Mouse (Mus musculus) c-Kit-positive CD71-positive TER-119-positive erythroid progenitor cells, embryonic 14.5 days (primary cell): ENCODE measurements at regions not wholly inside any gene's neighbourhood (a gene's known extent, or its start where the extent isn't known, plus 50 kb on each side); places are given as distances from the start of the nearest gene placed in this dataset.

Source experiments
- DNase-seq: peaks from one replicate; pipeline ENCODE4 v3.0.0-alpha.2; 2013; ENCODE audit warnings: low spot score

DNA sequence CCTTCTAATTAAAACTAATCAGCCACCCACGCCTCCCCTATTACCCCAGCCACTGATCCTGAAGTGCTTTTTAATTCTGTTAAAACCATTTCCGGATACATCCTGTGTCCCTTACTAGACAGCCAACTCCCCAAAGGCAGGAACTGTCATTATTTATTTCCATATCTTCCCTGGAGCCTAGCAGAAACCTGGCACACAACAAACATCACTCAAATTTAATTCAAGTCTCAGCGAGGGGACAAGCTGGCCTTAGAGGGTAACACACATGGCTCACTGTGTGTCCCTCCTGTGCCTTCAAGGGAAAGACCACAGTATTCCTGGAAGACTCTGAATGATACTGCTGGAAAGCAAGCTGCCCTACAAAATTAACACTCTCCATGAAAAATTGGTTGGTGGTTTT is 240.0 kb downstream of the Mycn start:
- DNase-seq: no peak

DNA sequence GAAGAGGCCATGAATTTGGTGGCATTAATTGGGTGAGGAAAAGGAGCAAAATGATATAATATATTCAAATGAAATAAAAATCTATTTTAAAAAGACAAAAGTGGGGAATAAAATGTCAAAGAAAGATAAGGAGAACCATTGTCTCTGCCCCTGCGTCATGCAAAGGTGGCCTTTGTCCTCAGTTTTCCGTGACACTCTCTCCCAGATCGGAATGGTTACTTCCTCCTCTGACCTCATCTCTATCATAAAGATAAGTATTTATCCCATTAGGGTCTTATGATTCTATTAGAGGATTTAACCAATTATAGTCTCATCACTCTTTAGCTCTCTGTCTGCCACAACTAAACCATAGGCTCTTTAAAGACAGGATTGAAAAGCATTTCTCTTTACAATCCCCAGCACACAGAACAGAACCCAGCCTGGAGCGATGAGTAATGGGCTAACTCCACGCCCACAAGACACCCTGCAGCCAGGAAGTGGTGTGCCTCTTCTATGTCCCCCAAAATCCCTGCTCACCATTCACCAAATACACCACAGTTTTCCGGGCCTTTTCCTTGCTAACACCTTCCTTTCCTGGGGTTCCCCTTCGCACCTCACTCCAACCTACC is 240.6 kb downstream of the Mycn start:
- DNase-seq: no peak

GRCm38 (mm10) chr12:12693838-12694777 is 247.6 kb downstream of the Mycn start:
- DNase-seq: no peak

GRCm38 (mm10) chr12:12687376-12687775 is 254.3 kb downstream of the Mycn start:
- DNase-seq: no peak

DNA sequence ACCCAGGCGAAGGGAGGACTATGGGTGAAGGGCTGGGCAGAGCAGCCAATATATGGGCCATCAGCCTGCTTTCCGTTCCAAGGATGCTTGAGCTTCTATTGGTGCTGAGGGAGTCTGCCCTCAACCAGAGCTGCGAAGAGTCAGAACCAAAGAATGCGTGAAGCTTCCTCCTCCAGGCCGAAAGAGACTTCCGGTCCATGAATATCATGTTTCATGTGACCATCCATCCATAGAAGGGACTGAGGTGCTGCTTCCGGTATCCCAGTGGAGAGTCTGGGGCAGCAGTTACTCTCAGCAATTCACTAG is 256.5 kb downstream of the Mycn start:
- DNase-seq: no peak

- no peak for DNase-seq
These were observed 257.1 kb downstream of the Mycn start for GRCm38 (mm10) chr12:12684481-12685216.

- DNase-seq: no peak
These were observed 257.8 kb downstream of the Mycn start for GRCm38 (mm10) chr12:12683733-12684470.

GRCm38 (mm10) chr12:12681101-12681500 is 260.6 kb downstream of the Mycn start:
- no peak for DNase-seq

DNA sequence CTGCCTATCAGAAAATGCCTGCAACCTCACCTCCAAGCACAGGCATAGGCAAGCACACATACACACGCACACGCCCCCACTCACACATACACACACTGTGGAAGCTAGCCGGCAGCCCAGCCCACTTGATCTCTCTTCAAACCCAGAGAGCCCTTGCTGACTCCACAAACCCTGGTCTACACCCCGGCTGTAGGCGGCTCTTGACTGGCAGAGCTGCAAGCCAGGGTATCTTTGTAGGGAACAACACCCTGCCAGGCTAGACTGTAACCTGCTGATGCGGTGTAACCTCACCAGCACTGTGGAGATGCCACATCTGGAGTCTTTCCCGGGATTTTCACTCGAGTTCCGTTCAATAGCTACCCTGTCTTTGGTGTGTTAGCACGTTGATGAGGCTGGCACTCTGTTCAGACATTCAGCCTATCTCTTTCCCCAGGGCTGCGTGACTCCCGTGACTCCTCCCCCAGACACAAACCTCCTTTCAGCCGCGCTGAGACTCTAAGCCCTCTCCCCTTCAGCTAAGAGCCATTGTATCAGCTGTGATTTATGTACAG is 261.3 kb downstream of the Mycn start:
- no peak for DNase-seq

- no peak for DNase-seq
These were observed 265.0 kb downstream of the Mycn start for GRCm38 (mm10) chr12:12676676-12677075.

DNA sequence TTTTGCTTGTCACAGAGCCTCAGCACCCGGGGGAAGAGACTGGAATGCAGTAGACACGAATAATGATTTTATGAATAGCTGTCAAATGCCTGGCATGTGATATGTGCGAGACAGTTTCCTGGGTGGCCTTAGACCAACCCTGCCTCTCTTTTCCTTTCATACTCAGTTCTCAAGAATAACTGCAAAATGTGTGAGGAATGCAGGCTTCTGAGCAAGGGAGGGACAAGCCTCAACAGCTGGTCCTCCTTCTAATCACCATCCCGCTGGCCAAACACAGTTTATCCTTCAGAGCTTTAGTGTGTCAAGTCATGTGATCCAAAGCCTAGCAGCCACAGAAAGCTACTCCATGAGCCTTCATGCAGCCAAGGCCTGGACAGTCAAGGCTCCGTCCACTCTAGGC is 271.8 kb downstream of the Mycn start:
- DNase-seq: no peak

DNA sequence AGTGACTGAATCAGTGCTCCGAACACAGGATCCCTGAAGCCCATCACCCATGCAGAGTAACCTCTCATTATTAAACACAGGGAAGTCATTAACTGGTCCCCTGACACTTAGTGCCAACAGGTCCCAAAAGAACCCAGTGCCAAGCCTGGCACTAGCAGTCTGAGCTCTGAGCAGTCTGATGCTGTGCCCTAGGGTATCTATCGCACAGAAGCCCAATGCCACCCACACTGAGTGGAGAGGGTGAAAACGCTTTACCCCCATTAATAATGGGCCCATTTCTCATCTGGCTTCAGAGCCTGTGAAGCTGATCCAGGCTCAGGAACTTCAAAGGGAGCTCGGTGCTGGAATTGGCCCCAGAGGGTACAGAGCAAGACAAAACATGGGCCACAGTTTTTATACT is 272.8 kb downstream of the Mycn start:
- DNase-seq: no peak

GRCm38 (mm10) chr12:12655611-12656010 is 286.1 kb downstream of the Mycn start:
- DNase-seq: no peak

GRCm38 (mm10) chr12:12655184-12655583 is 286.5 kb downstream of the Mycn start:
- no peak for DNase-seq

DNA sequence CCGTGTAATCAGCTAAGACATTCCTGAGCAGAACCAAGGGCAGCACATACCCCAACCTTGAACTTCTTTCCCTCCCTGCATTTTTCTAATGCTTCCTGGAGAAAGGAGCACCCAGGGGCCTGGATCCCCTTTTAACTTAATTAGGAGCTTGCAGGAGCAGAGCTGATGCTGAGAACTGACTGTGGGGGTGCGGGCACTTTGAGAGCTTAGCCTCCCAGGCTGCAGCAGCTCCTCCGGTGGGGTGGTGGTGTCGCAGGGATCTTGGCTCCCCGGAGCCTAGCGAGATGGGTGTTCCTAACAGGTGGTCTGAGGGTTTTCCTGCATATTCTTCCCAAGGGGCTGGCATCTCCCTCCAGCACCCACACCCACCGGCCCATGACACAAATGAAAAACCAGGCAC is 289.4 kb downstream of the Mycn start:
- DNase-seq: no peak

- no peak for DNase-seq
These were observed 291.4 kb downstream of the Mycn start for GRCm38 (mm10) chr12:12650309-12650708.

DNA sequence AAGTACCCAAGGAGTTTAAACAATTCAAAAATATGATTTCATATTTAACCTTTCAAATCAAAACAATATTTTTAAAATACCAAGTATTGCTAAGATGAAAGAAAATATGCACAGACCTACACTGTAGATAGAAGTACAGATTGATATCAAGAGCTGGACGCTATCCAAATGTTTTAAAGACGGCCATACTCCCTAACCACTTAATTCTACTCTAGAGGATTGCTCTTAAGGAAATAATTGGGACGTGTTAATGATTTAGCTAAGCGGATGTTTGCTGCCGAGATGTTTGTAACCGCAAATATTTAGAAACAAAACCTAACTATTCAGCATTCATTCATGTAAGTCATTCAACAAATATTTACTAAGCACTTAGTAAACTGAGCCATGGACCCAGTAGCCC is 294.2 kb downstream of the Mycn start:
- DNase-seq: no peak

DNA sequence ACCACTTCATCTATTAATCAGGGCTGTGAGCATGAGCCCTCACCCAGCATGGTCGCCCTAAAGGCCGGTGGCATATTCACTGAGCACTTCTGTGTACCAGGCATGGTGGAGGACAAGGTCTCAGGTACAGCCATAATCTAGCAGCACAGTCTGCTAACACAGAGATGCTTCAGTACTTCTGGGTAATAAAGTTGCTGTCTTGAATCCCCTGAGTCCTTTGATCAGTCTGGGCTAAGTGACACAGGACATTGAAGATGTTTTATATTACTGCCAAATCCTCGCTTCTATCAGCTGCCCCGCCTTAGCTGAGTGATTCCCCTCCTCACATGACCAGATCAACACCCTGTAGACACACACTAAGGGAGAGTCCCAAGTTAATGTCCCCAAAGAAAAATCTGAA is 296.5 kb downstream of the Mycn start:
- no peak for DNase-seq

GRCm38 (mm10) chr12:12643247-12643963 is 298.3 kb downstream of the Mycn start:
- DNase-seq: no peak

- DNase-seq: no peak
These were observed 306.4 kb downstream of the Mycn start for GRCm38 (mm10) chr12:12635308-12635707.

- DNase-seq: no peak
These were observed 314.1 kb downstream of the Mycn start for GRCm38 (mm10) chr12:12627597-12627996.
